Mouse (Mus musculus) retina, embryonic 14.5 days (tissue): ENCODE data around the gene Kcnn3.
A peak's percentile ranks its signal among the peaks of the same experiment; 100 is the strongest.

Experiments
- DNase-seq: peaks from one replicate; pipeline ENCODE4 v3.0.0-alpha.2; 2015; ENCODE audit warnings: low spot score

The Kcnn3 gene

GRCm38 (mm10) chr3:89672573-89673317, 152.8 kb downstream of the Kcnn3 start:
- no peak for DNase-seq

- DNase-seq: no peak
These were observed 157.7 kb downstream of the Kcnn3 start for GRCm38 (mm10) chr3:89677617-89678016.

DNA sequence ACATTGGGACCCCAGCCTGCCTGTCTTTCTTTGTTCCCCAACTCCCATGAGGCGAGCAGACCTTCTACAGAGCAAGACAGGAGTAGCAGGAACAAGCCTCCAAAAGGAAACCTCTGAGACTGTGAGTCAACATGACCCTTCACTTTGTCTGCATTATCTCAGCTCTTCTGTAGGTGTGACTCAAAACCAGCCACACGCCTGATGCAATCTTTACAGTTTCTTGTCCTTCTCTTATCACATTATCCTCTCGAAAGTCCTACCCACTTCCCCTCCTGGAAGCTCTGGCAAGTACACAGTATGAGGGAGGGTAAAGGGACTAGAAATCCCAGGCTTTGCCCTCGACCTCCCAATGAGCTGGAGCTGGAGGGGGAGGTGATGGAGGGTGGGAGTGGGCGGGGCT, 166.1 kb downstream of the Kcnn3 start:
- DNase-seq: no peak

DNA sequence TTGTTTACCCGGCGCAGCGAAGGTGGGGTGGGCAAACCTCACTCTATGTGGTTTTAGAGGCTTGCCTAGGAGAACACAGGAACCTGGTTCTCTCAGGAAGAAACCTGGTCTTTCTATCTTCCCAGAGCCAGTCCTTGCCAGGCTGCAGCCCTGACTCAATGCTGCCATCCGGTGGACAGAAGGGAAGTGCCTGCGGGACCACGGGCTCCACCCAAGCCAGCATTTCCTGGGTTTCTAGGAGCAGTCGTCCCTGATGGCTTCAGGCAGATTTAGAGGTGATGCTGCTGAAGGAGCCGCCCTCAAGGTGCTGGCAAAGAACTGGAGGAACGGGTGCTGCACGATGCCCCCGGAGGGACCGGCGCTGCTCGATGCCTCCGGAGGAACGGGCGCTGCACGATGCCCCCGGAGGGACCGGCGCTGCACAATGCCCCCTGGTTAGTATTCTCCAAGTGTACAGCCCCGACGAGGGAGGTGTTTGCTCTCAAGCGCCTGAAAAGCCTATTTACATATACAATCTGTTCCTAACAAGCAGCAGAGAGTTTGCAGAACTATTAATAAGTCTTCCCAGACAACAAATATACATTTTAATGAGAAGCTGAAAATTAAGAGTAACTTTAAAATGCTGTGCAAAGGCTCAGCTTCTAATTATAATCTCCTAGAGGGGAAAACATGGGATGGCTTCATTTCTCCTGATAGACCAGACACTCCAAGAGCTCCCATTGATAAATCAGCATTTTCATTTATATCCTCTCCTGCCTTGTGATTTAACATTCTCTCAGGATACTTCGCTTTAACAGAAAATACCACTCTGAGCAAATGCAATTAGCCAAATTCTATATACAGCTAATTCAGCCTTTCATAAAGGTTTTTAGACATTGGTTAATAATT, 169.0 kb downstream of the Kcnn3 start:
- peak; percentile 91 for DNase-seq

- no peak for DNase-seq
These were observed 171.8 kb downstream of the Kcnn3 start for GRCm38 (mm10) chr3:89691776-89692175.

GRCm38 (mm10) chr3:89696152-89696821, 176.3 kb downstream of the Kcnn3 start:
- DNase-seq: no peak

DNA sequence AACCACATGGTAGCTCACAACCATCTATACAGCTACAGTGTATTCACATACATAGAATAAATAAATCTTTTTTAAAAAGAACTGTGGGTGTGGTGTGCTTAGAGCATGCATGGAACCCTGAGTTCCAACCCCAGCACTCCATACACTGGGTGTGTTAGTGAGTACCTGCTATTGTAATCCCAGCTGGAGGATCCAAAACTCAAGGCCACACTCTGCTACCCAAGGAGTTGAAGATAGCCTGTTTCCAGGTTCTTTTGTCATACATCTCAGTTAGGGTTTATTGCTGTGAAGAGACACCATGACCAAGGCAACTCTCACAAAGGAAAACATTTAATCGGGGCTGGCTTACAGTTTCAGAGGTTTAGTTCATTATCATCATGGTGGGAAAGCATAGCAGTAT, 179.0 kb downstream of the Kcnn3 start:
- no peak for DNase-seq

DNA sequence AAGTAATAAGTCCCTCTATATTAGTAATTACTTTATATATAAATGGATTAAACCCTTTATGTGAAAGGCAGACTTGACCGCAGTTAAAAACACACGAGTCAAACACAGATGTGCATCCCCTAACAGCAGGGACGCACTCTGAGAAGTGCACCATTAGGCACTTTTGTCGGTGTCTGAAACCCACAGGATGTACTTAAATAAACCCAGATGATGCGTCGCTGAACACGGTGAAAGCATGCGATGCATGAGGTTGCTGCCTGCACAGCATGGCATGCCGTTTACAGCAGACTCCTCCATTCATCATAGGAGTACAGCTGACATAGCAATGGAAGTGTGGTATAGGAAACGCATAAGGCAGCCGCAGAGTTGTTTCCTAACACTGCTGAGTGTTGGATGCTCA, 180.5 kb downstream of the Kcnn3 start:
- no peak for DNase-seq

- no peak for DNase-seq
These were observed 183.6 kb downstream of the Kcnn3 start for GRCm38 (mm10) chr3:89703596-89703995.

GRCm38 (mm10) chr3:89704064-89704463, 184.1 kb downstream of the Kcnn3 start:
- no peak for DNase-seq

GRCm38 (mm10) chr3:89714359-89715206, 194.6 kb downstream of the Kcnn3 start, which contains the start of gene Adar:
Gene Adar (plus strand): TSS chr3:89715022.
- peak; percentile 86 for DNase-seq

DNA sequence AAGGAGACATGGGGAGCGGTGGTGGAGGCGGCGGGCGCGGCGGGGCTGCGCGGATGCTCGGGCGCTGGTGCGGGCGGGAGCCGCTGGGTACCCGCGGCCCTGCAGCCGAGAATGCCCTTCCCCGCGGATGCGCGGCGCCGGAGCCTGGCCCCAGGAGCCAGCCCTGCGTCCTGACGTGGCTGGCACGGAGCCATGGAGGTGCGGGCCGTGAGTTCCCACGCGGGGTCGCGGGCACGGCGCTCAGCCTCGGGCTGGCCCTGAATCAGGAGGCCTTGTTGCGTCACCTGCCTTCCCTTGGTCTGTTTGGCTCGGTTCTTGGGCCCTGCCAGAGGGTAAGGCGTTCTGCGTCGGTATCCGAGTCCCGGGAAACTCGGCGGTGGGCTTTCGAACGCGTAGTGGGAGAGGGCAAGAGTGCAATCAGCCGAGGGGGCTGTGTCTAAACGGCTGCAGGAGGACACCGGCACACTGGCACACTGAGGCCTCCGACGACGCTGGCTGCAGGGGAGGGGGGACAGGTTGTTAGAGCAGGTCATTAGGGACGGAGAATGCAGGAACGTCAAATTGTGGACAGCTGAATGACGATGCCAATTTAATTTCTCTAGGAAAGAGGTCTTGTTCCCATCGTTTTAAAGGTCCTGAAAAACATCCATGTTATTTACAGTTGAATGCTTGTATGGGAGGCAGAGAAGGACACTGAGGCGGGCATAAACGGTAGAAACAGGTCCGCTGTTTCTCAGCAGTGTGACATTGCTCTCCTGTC, 195.4 kb downstream of the Kcnn3 start:
- peak; percentile 53 for DNase-seq

DNA sequence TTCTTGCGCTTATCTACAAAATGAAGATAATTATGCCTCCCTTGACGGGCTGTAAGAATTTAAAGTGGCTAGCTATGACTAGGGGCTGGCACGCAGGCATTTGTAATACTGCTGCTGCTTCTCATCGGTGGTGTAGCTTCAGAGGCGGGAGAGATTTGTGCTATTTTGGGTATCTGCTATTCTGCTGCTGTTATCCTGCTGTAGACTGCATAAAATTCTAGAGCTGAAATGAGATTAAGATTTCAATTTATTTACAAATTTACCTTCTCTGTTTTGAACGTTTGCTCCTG, 195.9 kb downstream of the Kcnn3 start:
- no peak for DNase-seq

DNA sequence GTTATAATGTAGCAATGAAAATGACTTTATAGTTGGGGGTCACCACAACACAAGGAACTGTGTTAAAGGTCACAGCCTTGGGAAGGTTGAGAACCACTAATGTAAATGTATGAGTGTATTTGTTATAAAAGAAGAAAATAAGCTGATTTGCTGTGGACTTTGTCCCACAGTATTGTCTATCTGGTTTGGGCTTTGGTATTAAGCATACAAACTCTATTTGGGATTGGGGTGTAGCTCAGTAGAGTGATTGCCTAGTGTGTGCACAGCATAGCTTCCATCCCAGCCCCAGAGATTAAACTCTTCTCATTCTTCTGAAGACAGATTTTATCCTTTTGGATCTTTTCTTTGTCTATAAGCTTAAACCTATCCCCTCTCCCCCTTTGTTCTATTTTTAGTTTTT, 202.1 kb downstream of the Kcnn3 start:
- DNase-seq: no peak

- DNase-seq: no peak
These were observed 203.6 kb downstream of the Kcnn3 start for GRCm38 (mm10) chr3:89723400-89724084.
